Mouse (Mus musculus) heart, adult 2 months (tissue): ENCODE measurements around the gene Mrps18b. TPM values are rescaled to one million over a fixed set of nuclear protein-coding genes. Genes with fewer than 3 reads are reported as not detected.
"Not testable (repeated sequence)": the region's sequence is repeated elsewhere in the genome, so short reads cannot be mapped to it uniquely, and the experiment has no call there.

ENCODE experiments used
- DNase-seq, 2 experiments: peaks; one replicate each; pipeline ENCODE4 v3.0.0; 2021
- H3K27ac ChIP-seq: fragments of 200-600 bp; 2 replicates; pipeline ENCODE4 v1.8.1; 2022
- H3K27me3 ChIP-seq: fragments of 200-500 bp; 2 replicates; pipeline ENCODE4 v1.6.1; 2012; ENCODE audit warnings: mild to moderate bottlenecking, low read length, inconsistent platforms, mixed read lengths; ENCODE audit not compliant: control insufficient read depth, insufficient read depth
- H3K36me3 ChIP-seq: fragments of 200-500 bp; 2 replicates; pipeline ENCODE4 v1.6.1; 2012; ENCODE audit warnings: low read length, inconsistent platforms; ENCODE audit not compliant: control insufficient read depth, insufficient read depth
- H3K4me1 ChIP-seq: fragments of 200-500 bp; 2 replicates; pipeline ENCODE4 v1.6.1; 2011; ENCODE audit warnings: low read length; ENCODE audit not compliant: control insufficient read depth, insufficient read depth
- H3K4me3 ChIP-seq: fragments of 200-600 bp; 2 replicates; pipeline ENCODE4 v1.8.1; 2022
- H3K79me2 ChIP-seq: fragments of 200-500 bp; replicated peaks from 2 replicates; pipeline ENCODE4 v1.6.1; 2012; ENCODE audit warnings: mild to moderate bottlenecking, inconsistent platforms, low read length, moderate library complexity, mixed read lengths; ENCODE audit not compliant: control insufficient read depth, insufficient read depth
- H3K9ac ChIP-seq: fragments of 200-500 bp; 2 replicates; pipeline ENCODE4 v1.6.1; 2012; ENCODE audit warnings: low read depth, mild to moderate bottlenecking, control low read depth, inconsistent platforms, low read length, mixed read lengths
- CTCF ChIP-seq: fragments of 200-600 bp; IDR thresholded peaks from 2 replicates; pipeline ENCODE4 v1.8.1; 2022; ENCODE audit warnings: antibody characterized with exemption, mild to moderate bottlenecking, moderate library complexity
- EP300 ChIP-seq: fragments of 200-500 bp; IDR thresholded peaks from 2 replicates; pipeline ENCODE4 v1.6.1; 2011; ENCODE audit warnings: low read depth, low read length, control low read depth; ENCODE audit not compliant: insufficient read depth
- POLR2A ChIP-seq: fragments of 200-500 bp; IDR thresholded peaks from 2 replicates; pipeline ENCODE4 v1.6.1; 2011; ENCODE audit warnings: mild to moderate bottlenecking, low read depth, low read length, control low read depth; ENCODE audit not compliant: insufficient read depth
- WGBS: fragments of 180-500 bp; shearing (Covaris S2); methylation state at CpG from one replicate; pipeline ENCODE4 v1.1.7; 2018; 5-methylcytosine and 5-hydroxymethylcytosine counted together
- intact Hi-C: fragments of 180-260 bp; cut with DNase I; formaldehyde crosslinking; loops from one replicate; pipeline ENCODE4 v1.15.1; 2025
- polyA plus RNA-seq: library from polyadenylated mRNA; depleted of rRNA; stranded (reverse); fragments of >200 nt; gene quantifications from 2 replicates; pipeline ENCODE4 v1.2.3, GENCODE M21; 2012
- total RNA-seq, 2 experiments: library from RNA; stranded (reverse); gene quantifications; 2 replicates each; pipeline ENCODE4 v1.2.3; 2021

The Mrps18b gene
- total and polyA plus RNA-seq, 3 experiments, result 50.9 to 76.0 (median 56.2) TPM

DNA sequence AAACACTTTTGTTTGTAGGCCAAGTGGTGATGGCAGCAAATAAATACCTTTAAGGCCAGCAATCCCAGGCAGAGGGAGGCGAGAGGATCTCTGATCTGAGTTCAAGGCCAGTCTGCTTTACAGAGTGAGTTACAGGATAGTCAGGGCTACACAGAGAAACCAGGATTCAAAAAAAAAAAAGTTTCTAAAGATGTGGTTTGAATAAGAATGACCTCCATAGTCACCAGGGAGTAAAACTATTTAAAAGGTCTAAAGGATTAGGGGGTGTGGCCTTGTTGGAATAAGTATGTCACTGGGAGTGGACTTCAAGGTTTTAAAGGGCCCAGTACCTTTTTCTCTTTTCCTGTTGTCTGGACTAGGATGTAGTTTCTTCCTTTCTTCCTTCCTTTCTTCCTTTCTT, 23.8 kb upstream of the Mrps18b start:
- Histone ChIP-seq H3K27me3 (no peaks in the 10 kb centered on the region), H3K4me1 (no peaks in the 10 kb centered on the region), H3K79me2 (no peaks in the 10 kb centered on the region), H3K9ac (no peak overlapping the region), H3K36me3 (no peaks in the 10 kb centered on the region), H3K27ac (no peak overlapping the region), H3K4me3 (no peak overlapping the region)
- WGBS, result 61% methylated on average over 1 of the region's 1 CpGs
- intact Hi-C loops, result loop anchor here (5.0 to 10.0 kb wide), 2 partner anchors 125 to 252 kb away; partner anchors contain the start of gene H2-T3
- TF ChIP-seq CTCF (no peak), EP300 (no peak), POLR2A (no peak)
- DNase-seq, result no peak

DNA sequence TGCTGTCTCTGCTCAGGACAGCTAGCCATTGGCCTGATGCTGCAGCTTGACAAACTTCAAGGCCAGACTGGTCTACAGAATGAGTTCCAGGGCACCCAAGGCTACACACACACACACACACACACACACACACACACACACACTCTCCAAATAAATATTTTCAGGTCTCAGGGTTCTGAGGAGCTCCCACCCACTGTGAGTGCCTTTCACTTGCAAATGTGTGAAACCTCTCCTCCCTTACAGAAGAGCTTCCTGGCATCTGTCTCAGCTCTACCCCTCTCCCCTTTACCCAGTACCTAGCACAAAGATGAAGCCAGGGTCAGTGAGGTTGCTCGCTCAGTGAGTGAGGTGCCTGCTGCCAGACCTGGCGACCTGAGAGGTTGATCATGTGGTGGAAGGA, 22.9 kb upstream of the Mrps18b start:
- Histone ChIP-seq H3K27ac (no peak overlapping the region), H3K79me2 (no peaks in the 10 kb centered on the region), H3K4me1 (no peaks in the 10 kb centered on the region), H3K9ac (no peak overlapping the region), H3K36me3 (no peaks in the 10 kb centered on the region), H3K4me3 (no peak overlapping the region), H3K27me3 (no peaks in the 10 kb centered on the region)
- no peak for TF ChIP-seq POLR2A
- TF ChIP-seq EP300, result no peak
- TF ChIP-seq CTCF, result no peak
- WGBS, result 68% methylated on average over 2 of the region's 2 CpGs
- DNase-seq, result no peak
- intact Hi-C loops, result loop anchor here (5.0 to 10.0 kb wide), 2 partner anchors 126 to 253 kb away; partner anchors contain the start of gene H2-T3

DNA sequence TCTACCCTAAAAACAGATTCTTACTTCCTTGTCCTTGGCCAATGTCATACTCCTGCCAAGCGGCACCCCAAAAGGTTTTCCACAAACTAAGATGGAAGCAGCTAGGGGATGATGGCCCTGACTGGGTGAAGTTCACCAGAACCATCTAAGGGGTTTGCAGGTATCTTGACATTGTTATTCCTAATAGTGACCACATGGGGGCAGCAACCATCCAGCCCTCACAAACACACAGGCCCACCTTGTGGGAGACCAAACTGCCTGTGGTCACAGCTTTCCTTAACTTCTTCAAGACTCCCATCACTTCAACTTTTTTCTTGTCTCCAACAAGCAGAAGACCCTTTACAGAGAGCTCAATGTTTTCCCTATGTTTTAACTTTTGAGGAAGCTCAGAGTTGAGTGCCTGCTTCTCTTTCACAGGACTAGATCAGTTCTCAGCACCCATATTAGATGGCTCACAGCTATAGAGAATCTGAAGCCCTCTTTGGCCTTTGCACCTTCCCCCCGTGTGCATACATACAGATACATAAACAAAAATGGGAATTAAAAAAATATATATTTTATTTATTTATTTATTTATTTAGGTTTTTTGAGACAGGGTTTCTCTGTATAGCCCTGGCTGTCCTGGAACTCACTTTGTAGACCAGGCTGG, 21.6 kb upstream of the Mrps18b start:
- peak in 1 of 2 experiments; percentile 37 for DNase-seq
- no peaks in the 10 kb centered on the region for H3K4me1 ChIP-seq
- intact Hi-C loops, result loop anchor here (1.0 to 10.0 kb wide), 3 partner anchors 55 to 254 kb away; partner anchors contain the start of gene H2-T3
- WGBS, result 29% methylated on average over 2 of the region's 2 CpGs
- no peak overlapping the region for H3K27ac ChIP-seq
- H3K79me2 ChIP-seq, result no peaks in the 10 kb centered on the region
- H3K36me3 ChIP-seq, result no peaks in the 10 kb centered on the region
- no peak overlapping the region for H3K9ac ChIP-seq
- H3K27me3 ChIP-seq, result no peaks in the 10 kb centered on the region
- TF ChIP-seq POLR2A, result no peak
- TF ChIP-seq EP300, result peak; percentile 66; the same call in 1 of the 2 replicates
- TF ChIP-seq CTCF, result no peak; the same call in 1 of the 2 replicates
- H3K4me3 ChIP-seq, result no peak overlapping the region

DNA sequence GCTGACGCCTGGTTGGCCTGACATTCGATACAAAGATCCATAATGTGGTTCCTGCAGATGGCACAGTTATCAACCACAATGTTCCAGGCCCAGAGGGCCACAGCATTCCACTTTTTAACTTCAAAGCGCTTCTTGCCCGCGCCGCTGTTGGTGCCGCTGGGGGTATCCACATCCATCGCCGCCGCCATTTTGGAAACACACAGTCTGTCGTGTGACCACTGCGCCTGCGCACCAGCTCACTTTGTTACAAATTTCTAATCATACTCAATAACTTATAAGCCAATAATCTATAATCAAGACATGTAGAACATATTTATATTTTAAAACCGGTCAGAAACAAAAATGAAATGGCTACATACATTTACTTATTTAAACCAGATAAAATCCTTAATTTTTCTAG, 19.6 kb upstream of the Mrps18b start:
- WGBS, result 87% methylated on average over 14 of the region's 14 CpGs
- H3K4me3 ChIP-seq, H3K4me1 ChIP-seq, H3K27ac ChIP-seq, DNase-seq, H3K36me3 ChIP-seq, H3K27me3 ChIP-seq, H3K9ac ChIP-seq, H3K79me2 ChIP-seq: not testable (repeated sequence)
- intact Hi-C loops, result loop anchor here (5.0 to 10.0 kb wide), 2 partner anchors 129 to 257 kb away; partner anchors contain the start of gene H2-T3

DNA sequence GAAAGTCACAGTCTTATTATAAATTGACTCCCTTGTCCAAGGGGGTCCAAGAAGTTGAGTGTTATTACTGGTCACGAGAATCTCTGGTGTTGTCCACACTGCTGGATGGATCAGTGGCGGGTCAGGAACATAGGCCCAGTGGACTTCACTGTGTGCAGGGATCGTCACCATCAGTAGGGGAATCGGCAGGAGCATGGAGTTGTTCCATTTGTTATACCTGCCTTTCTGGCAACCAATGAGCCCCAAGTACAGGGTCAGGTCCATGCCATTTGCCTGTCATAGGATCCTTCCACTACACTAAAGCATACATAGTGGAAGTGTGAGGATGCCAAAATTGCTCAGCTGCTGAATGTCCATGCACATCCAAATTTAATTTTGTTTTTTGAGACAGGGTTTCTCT, 16.4 kb upstream of the Mrps18b start:
- intact Hi-C loops, result loop anchor here (10.0 kb wide), 1 partner anchor 132 kb away; no protein-coding TSS in a partner anchor
- 85% methylated on average over 4 of the region's 4 CpGs for WGBS
- no peak overlapping the region for H3K9ac ChIP-seq

DNA sequence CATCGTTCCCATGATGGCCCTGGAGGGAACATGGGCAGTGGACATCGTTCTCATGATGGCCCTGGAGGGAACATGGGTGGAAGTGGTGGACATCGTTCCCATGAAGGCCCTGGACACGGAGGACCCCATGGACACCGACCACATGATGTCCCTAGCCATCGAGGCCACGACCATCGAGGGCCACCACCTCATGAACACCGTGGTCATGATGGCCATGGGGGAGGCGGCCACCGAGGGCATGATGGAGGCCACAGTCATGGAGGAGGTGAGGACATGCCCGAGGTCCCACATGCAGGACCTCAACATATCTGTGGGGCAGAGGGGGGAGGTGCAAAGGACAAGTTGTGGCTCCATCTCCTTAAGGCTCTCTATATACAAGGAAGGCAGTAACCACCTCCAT, 14.4 kb upstream of the Mrps18b start:
- WGBS, result 93% methylated on average over 12 of the region's 12 CpGs
- Histone ChIP-seq H3K4me3 (no peak overlapping the region), H3K36me3 (no peaks in the 10 kb centered on the region; the same call in 1 of the 2 replicates), H3K9ac (no peak overlapping the region), H3K27me3 (no peaks in the 10 kb centered on the region), H3K4me1 (no peaks in the 10 kb centered on the region), H3K27ac (no peak overlapping the region), H3K79me2 (no peaks in the 10 kb centered on the region)
- no peak for DNase-seq
- TF ChIP-seq POLR2A (no peak), CTCF (no peak), EP300 (no peak)
- intact Hi-C loops, result loop anchor here (10.0 kb wide), 1 partner anchor 134 kb away; no protein-coding TSS in a partner anchor

More for the DNA sequence above, 16.4 kb upstream of the Mrps18b start:
- DNase-seq, result no peak
- Histone ChIP-seq H3K27me3 (no peaks in the 10 kb centered on the region), H3K36me3 (no peaks in the 10 kb centered on the region; the same call in 1 of the 2 replicates), H3K79me2 (no peaks in the 10 kb centered on the region), H3K4me1 (no peaks in the 10 kb centered on the region), H3K4me3 (no peak overlapping the region), H3K27ac (no peak overlapping the region)
- no peak for TF ChIP-seq POLR2A
- TF ChIP-seq EP300, result no peak
- TF ChIP-seq CTCF, result no peak
